Mouse (Mus musculus) embryonic facial prominence, embryonic 12.5 days (tissue): ENCODE data around the gene Larp6. TPM values are rescaled to one million over a fixed set of nuclear protein-coding genes. Genes with fewer than 3 reads are reported as not detected.

Source experiments
- ATAC-seq: fragments of 200-750 bp; cut with Nextera tagmentation; 2 replicates; pipeline ENCODE4 v1.8.0; 2017; ENCODE audit not compliant: insufficient number of reproducible peaks, insufficient read depth, low FRiP score, low TSS enrichment
- H3K27ac ChIP-seq: fragments of 300-500 bp; sonication (generic); 2 replicates; pipeline ENCODE4 v1.5.1; 2016; ENCODE audit warnings: mild to moderate bottlenecking
- H3K27me3 ChIP-seq: fragments of 300-500 bp; sonication (generic); 2 replicates; pipeline ENCODE4 v1.6.1; 2016; ENCODE audit warnings: mild to moderate bottlenecking, moderate library complexity
- H3K36me3 ChIP-seq: fragments of 300-500 bp; sonication (generic); 2 replicates; pipeline ENCODE4 v1.6.1; 2016; ENCODE audit warnings: mild to moderate bottlenecking
- H3K4me1 ChIP-seq: fragments of 300-500 bp; sonication (generic); 2 replicates; pipeline ENCODE4 v1.6.1; 2016
- H3K4me2 ChIP-seq: fragments of 300-500 bp; sonication (generic); replicated peaks from 2 replicates; pipeline ENCODE4 v1.6.1; 2016; ENCODE audit warnings: mild to moderate bottlenecking, moderate library complexity
- H3K4me3 ChIP-seq: fragments of 300-500 bp; sonication (generic); 2 replicates; pipeline ENCODE4 v1.5.1; 2016; ENCODE audit warnings: mild to moderate bottlenecking
- H3K9ac ChIP-seq: fragments of 300-500 bp; sonication (generic); 2 replicates; pipeline ENCODE4 v1.6.1; 2016; ENCODE audit warnings: mild to moderate bottlenecking, moderate library complexity
- H3K9me3 ChIP-seq: fragments of 300-500 bp; sonication (generic); 2 replicates; pipeline ENCODE4 v1.6.1; 2016; ENCODE audit warnings: mild to moderate bottlenecking, moderate library complexity
- WGBS: fragments of 180-500 bp; shearing (Covaris S2); methylation state at CpG from one replicate; pipeline ENCODE4 v1.1.7; 2016; 5-methylcytosine and 5-hydroxymethylcytosine counted together
- polyA plus RNA-seq: library from polyadenylated mRNA; unstranded; fragments of >200 nt; fragmentation: Nextera tagmentation; extraction: Ambion mirVana; gene quantifications from 2 replicates; pipeline ENCODE4 v1.2.1, GENCODE M21; 2016

The Larp6 gene
- polyA plus RNA-seq, 1 experiment from 2014 or later: 4.3 TPM

DNA sequence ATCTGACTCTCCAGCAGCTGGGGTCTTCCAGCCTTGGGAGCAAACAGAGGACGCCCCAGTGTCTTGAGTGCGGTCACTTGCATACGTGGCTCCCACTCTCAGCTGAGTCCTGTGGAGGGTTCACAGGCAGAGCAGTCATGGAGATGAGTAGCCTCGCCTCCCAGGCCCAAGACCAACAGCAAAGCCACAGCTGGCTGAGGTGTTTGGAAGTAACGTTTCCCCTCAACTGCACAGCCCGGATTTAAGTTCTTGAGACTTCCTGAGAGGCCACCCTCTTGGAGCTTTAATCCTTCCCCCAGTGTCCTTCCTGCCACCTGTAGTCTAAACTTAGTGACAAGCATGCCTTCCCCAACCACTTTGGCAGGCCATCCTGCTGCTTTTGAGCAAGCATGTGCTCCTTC lies 56.9 kb downstream of the Larp6 start:
- Histone ChIP-seq H3K4me1 (0 out of 2 replicates have a peak, but pooled peaks cover 9% of the 10 kb centered on the region), H3K27ac (no peak overlapping the region), H3K4me3 (no peak overlapping the region), H3K36me3 (no peaks in the 10 kb centered on the region), H3K4me2 (no peak overlapping the region), H3K27me3 (no peaks in the 10 kb centered on the region), H3K9me3 (no peaks in the 10 kb centered on the region), H3K9ac (no peak overlapping the region)
- 72% methylated on average over 6 of the region's 6 CpGs for WGBS
- ATAC-seq: no peak

- Histone ChIP-seq H3K9me3 (no peaks in the 10 kb centered on the region), H3K27me3 (no peaks in the 10 kb centered on the region), H3K27ac (no peak overlapping the region), H3K4me2 (no peak overlapping the region), H3K9ac (no peak overlapping the region), H3K4me3 (no peak overlapping the region), H3K4me1 (0 out of 2 replicates have a peak, but pooled peaks cover 5% of the 10 kb centered on the region), H3K36me3 (no peaks in the 10 kb centered on the region)
- ATAC-seq: no peak
- 85% methylated on average over 2 of the region's 2 CpGs for WGBS
Observed at GRCm38 (mm10) chr9:60773713-60774112, 60.9 kb downstream of the Larp6 start.

DNA sequence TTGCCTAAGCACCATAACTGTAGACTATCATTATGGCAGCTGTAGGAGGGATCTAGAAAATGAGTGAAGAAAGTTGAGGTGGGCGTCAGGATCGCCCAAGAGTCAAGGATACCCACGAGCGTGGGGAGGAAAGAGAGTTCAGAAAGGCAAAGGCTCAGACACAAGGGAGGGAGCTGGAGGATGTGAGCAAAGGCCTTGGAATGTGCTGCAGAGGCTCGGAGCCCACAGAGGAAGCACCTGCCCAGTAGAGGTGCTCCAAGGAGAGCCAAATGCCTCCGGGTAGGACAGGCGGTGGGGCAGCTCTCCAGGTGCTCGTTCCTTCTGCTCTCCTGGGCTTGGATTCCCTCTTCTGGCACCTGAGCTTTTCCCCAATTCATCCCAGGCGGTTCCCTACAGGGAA lies 64.1 kb downstream of the Larp6 start:
- no peaks in the 10 kb centered on the region for H3K9me3 ChIP-seq
- no peaks in the 10 kb centered on the region for H3K4me1 ChIP-seq
- H3K27me3 ChIP-seq: no peaks in the 10 kb centered on the region
- no peaks in the 10 kb centered on the region for H3K36me3 ChIP-seq
- H3K4me2 ChIP-seq: no peak overlapping the region
- no peak overlapping the region for H3K27ac ChIP-seq
- ATAC-seq: no peak
- no peak overlapping the region for H3K9ac ChIP-seq
- H3K4me3 ChIP-seq: no peak overlapping the region
- WGBS: 91% methylated on average over 9 of the region's 9 CpGs

- 80% methylated on average over 9 of the region's 9 CpGs for WGBS
- ATAC-seq: no peak
- no peak overlapping the region for H3K27ac ChIP-seq
- H3K4me2 ChIP-seq: no peak overlapping the region
- H3K4me3 ChIP-seq: no peak overlapping the region
- no peaks in the 10 kb centered on the region for H3K36me3 ChIP-seq
- no peaks in the 10 kb centered on the region for H3K4me1 ChIP-seq
- H3K27me3 ChIP-seq: no peaks in the 10 kb centered on the region
- no peaks in the 10 kb centered on the region for H3K9me3 ChIP-seq
- H3K9ac ChIP-seq: no peak overlapping the region
Observed at GRCm38 (mm10) chr9:60782057-60782789, 69.4 kb downstream of the Larp6 start.

GRCm38 (mm10) chr9:60785069-60785468 lies 72.3 kb downstream of the Larp6 start:
- Histone ChIP-seq H3K36me3 (no peaks in the 10 kb centered on the region), H3K9ac (no peak overlapping the region), H3K4me2 (no peak overlapping the region), H3K4me1 (no peaks in the 10 kb centered on the region), H3K27ac (no peak overlapping the region), H3K27me3 (no peaks in the 10 kb centered on the region), H3K9me3 (no peaks in the 10 kb centered on the region), H3K4me3 (no peak overlapping the region)
- no peak for ATAC-seq
- WGBS: 74% methylated on average over 4 of the region's 4 CpGs

DNA sequence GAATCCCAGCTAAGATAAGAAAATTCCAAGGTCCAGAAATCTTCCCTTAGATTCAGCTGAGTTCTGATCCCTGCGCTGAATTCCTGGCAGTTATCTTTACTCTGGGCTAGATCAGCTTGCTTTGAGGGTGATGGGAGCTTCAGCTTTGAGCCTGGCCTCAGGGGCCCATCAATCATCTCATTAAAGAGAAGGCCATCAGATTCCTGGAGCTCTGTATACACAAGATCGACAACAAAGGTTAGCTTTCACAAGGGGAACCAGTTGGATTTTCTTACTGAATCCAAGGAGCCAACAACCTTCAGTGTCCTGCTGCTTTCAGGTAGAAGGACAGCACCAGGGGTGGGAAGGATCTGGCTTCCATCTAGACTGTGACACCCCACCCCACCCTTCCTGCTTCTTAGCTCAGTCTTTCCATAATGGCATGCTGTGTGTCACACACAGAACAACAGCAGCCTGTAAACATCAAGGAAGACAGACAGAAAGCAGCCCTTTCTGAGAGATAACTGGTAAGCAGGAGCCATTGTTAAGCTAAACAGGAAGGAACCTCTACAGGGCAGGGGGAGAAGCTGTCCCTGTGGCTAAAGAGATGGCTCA lies 74.8 kb downstream of the Larp6 start:
- Histone ChIP-seq H3K9me3 (no peaks in the 10 kb centered on the region), H3K4me3 (no peak overlapping the region), H3K4me1 (no peaks in the 10 kb centered on the region), H3K27me3 (no peaks in the 10 kb centered on the region), H3K36me3 (no peaks in the 10 kb centered on the region), H3K9ac (no peak overlapping the region), H3K4me2 (no peak overlapping the region), H3K27ac (no peak overlapping the region)
- no peak for ATAC-seq
- 15% methylated on average over 2 of the region's 2 CpGs for WGBS

Other genes with a start within 250 kb of the Larp6 start
- 12.3 and 13.3 TPM in 2 replicates for gene Thsd4, start 190.9 kb upstream of the Larp6 start, polyA plus RNA-seq
- 23.4 and 29.3 TPM in 2 replicates for gene Lrrc49, start 24.8 kb upstream of the Larp6 start, polyA plus RNA-seq
- gene Uaca, start 81.6 kb downstream of the Larp6 start, polyA plus RNA-seq: 33.8 and 37.1 TPM in 2 replicates